Mouse (Mus musculus) CD4-positive, CD25-positive, alpha-beta regulatory T cell (primary cell): ENCODE results near the gene Hspg2. TPM values are rescaled to one million over a fixed set of nuclear protein-coding genes. Genes with fewer than 3 reads are reported as not detected.

Experiments used
- polyA plus RNA-seq: library from polyadenylated mRNA; unstranded; fragments of 100-300 nt; shearing (Covaris generic); gene quantifications from one replicate; pipeline ENCODE4 v1.2.1, GENCODE M21; 2017

Hspg2 gene
- 0.02 TPM for polyA plus RNA-seq

GRCm38 (mm10) chr4:137468260-137469080, at the start of gene Hspg2:
Gene Hspg2, plus strand, starts transcription at chr4:137468769.

GRCm38 (mm10) chr4:137430502-137430901, 38.1 kb upstream of the Hspg2 start, which contains the start of gene Cela3b:
Gene Cela3b, minus strand, starts transcription at chr4:137430540.

DNA sequence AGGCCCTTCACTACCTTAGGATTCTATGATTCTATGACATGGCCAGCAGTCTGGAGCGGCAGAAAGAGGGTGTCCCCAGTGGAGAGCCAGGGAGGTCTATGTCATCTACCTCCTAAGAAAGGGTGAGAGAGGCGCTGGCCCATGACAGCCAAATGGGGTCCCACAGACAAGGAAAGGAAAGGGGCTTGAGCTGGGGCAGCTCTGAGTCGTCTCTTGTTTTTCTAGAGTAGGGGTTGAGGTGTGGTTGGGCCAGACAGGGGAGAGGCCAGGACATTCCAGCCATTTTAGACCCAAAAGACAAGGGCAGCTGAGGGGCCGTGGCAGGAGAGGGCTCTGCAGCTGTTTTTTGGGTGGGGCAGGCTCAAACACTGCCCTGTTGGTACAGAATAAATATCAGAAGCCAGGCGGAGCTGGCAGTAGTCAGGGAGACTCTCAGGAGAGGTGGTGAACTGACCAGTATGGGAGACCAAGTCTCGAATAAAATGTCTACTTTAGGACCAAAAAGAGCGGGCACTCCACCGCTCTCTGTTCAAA, 15.3 kb upstream of the Hspg2 start, which contains the start of gene 1700013G24Rik:
Gene 1700013G24Rik, plus strand, starts transcription at position 51 of the 534 bp plus-strand sequence.

GRCm38 (mm10) chr4:137574469-137574868, 105.9 kb downstream of the Hspg2 start, which contains the start of gene Ldlrad2:
Gene Ldlrad2, minus strand, starts transcription at chr4:137574569.

DNA sequence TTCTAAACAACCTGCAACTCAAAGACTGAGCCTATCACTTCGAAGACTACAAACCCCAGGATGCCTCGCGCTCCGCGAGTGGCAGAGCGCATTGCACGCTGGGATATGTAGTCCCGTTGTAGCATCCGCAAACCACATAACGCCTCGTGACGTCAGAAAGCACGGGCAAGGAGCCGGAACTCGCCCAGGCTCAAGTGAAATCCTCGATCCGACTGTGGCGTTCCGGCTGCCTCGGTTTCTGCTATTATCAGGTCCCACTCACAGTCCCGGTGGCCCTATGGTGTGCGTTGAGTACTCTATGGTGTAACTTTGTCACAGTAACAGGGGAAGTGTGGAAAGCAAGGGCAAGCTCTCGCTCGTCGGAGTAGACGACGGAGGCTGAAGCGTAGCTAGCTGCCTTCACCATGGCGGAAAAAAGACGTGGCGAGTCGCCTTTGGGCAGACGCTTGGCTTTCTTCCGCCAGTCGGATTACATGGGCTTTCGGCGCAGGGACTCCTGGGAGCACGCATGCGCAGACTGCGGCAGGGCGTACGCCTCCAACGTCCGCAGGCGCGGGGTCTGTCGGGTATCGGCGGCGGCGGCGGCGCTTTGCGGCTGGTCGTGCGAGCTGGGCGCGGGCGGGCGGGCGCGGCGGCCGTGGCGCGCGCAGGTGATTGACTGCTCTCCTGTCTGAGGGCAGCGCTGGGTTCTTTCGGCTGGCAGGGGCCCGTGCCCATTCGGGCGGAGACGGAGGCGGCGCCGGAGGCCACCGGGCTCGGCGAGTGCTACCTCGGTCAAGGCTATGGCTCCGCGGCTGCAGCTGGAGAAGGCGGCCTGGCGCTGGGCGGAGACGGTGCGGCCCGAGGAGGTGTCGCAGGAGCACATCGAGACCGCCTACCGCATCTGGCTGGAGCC, 125.3 kb downstream of the Hspg2 start, which contains the start of gene Usp48:
Gene Usp48, plus strand, starts transcription at position 155 of the 895 bp plus-strand sequence.

Other genes starting within 250 kb of the Hspg2 start
- gene Wnt4, start 191.3 kb upstream of the Hspg2 start, polyA plus RNA-seq, result 0.39 TPM
- 771 TPM for gene Cdc42, start 111.0 kb upstream of the Hspg2 start, polyA plus RNA-seq
- gene Cela3a, start 59.0 kb upstream of the Hspg2 start, polyA plus RNA-seq, result not detected
- gene Cela3b, start 38.2 kb upstream of the Hspg2 start, polyA plus RNA-seq, result not detected
- not detected for gene 1700013G24Rik, start 15.5 kb upstream of the Hspg2 start, polyA plus RNA-seq
- not detected for gene Ldlrad2, start 105.8 kb downstream of the Hspg2 start, polyA plus RNA-seq
- gene Usp48, start 125.0 kb downstream of the Hspg2 start, polyA plus RNA-seq, result 106 TPM
- gene Rap1gap, start 196.0 kb downstream of the Hspg2 start, polyA plus RNA-seq, result 1.3 TPM